Mouse (Mus musculus) hindbrain, embryonic 15.5 days (tissue): Measurements from ENCODE around the gene Klk1. TPM values are rescaled to one million over a fixed set of nuclear protein-coding genes. Genes with fewer than 3 reads are reported as not detected.

Source experiments
- polyA plus RNA-seq: library from polyadenylated mRNA; unstranded; fragments of >200 nt; fragmentation: Nextera tagmentation; extraction: Ambion mirVana; gene quantifications from 2 replicates; pipeline ENCODE4 v1.2.1, GENCODE M21; 2015

The Klk1 gene
- polyA plus RNA-seq, 1 experiment from 2014 or later = not detected

Other genes starting within 250 kb of the Klk1 start
- gene Klk1b9, start 249.3 kb upstream of the Klk1 start, polyA plus RNA-seq = not detected in 2 replicates
- gene Klk1b11, start 229.5 kb upstream of the Klk1 start, polyA plus RNA-seq = not detected in 2 replicates
- gene Klk1b26, start 213.2 kb upstream of the Klk1 start, polyA plus RNA-seq = not detected in 2 replicates
- not detected in 2 replicates for gene Klk1b27, start 173.1 kb upstream of the Klk1 start, polyA plus RNA-seq
- not detected in 2 replicates for gene Klk1b21, start 123.0 kb upstream of the Klk1 start, polyA plus RNA-seq
- not detected in 2 replicates for gene Klk1b22, start 112.7 kb upstream of the Klk1 start, polyA plus RNA-seq
- not detected in 2 replicates for gene Klk1b16, start 88.6 kb upstream of the Klk1 start, polyA plus RNA-seq
- gene Klk1b24, start 37.1 kb upstream of the Klk1 start, polyA plus RNA-seq = not detected in 2 replicates
- not detected in 2 replicates for gene Klk1b3, start 27.2 kb upstream of the Klk1 start, polyA plus RNA-seq
- not detected in 2 replicates for gene Klk1b4, start 17.9 kb upstream of the Klk1 start, polyA plus RNA-seq
- not detected in 2 replicates for gene Klk1b5, start 9.4 kb upstream of the Klk1 start, polyA plus RNA-seq
- 0.17 TPM in 1 of 2 replicates, not detected in the other for gene Gm36864, start 10.8 kb downstream of the Klk1 start, polyA plus RNA-seq
- gene 1700028J19Rik, start 21.3 kb downstream of the Klk1 start, polyA plus RNA-seq = 1.1 and 1.2 TPM in 2 replicates
- 193 and 221 TPM in 2 replicates for gene 2410002F23Rik, start 21.4 kb downstream of the Klk1 start, polyA plus RNA-seq
- gene Acp4, start 32.0 kb downstream of the Klk1 start, polyA plus RNA-seq = not detected in 2 replicates
- 1.2 TPM in 1 of 2 replicates, not detected in the other for gene Gm15517, start 36.1 kb downstream of the Klk1 start, polyA plus RNA-seq
- 3.0 and 3.4 TPM in 2 replicates for gene Clec11a, start 81.5 kb downstream of the Klk1 start, polyA plus RNA-seq
- 38.7 and 42.3 TPM in 2 replicates for gene Shank1, start 84.9 kb downstream of the Klk1 start, polyA plus RNA-seq
- 58.9 and 68.8 TPM in 2 replicates for gene Syt3, start 158.7 kb downstream of the Klk1 start, polyA plus RNA-seq
- gene 1700008O03Rik, start 160.5 kb downstream of the Klk1 start, polyA plus RNA-seq = 2.8 and 2.9 TPM in 2 replicates
- gene Lrrc4b, start 203.7 kb downstream of the Klk1 start, polyA plus RNA-seq = 16.7 and 16.9 TPM in 2 replicates
- 3.7 and 5.0 TPM in 2 replicates for gene Aspdh, start 240.0 kb downstream of the Klk1 start, polyA plus RNA-seq
- 44.0 and 45.7 TPM in 2 replicates for gene Josd2, start 242.6 kb downstream of the Klk1 start, polyA plus RNA-seq